Mouse (Mus musculus) cortical plate, adult 2 months (tissue): ENCODE measurements at regions not wholly inside any gene's neighbourhood (a gene's known extent, or its start where the extent isn't known, plus 50 kb on each side); places are given as distances from the start of the nearest gene placed in this dataset.
A peak's percentile ranks its signal among the peaks of the same experiment; 100 is the strongest.

ENCODE experiments used
- H3K27ac ChIP-seq: fragments of 200-500 bp; 2 replicates; pipeline ENCODE4 v1.5.1; 2012; ENCODE audit warnings: low read length, control low read depth, inconsistent platforms; ENCODE audit not compliant: insufficient read depth
- H3K4me1 ChIP-seq: fragments of 200-500 bp; 2 replicates; pipeline ENCODE4 v1.6.1; 2011; ENCODE audit warnings: low read length; ENCODE audit not compliant: control insufficient read depth, insufficient read depth
- H3K4me3 ChIP-seq: fragments of 200-500 bp; 2 replicates; pipeline ENCODE4 v1.5.1; 2011; ENCODE audit warnings: mild to moderate bottlenecking, low read length, control low read depth; ENCODE audit not compliant: insufficient read depth
- CTCF ChIP-seq: fragments of 200-500 bp; IDR thresholded peaks from 2 replicates; pipeline ENCODE4 v1.5.1; 2011; ENCODE audit warnings: mild to moderate bottlenecking, control low read depth, low read length; ENCODE audit not compliant: insufficient read depth; ENCODE audit errors: extremely low read depth
- POLR2A ChIP-seq: fragments of 200-500 bp; IDR thresholded peaks from 2 replicates; pipeline ENCODE4 v1.6.1; 2011; ENCODE audit warnings: mild to moderate bottlenecking, low read length, control low read depth; ENCODE audit not compliant: insufficient read depth; ENCODE audit errors: extremely low read depth

GRCm38 (mm10) chr16:75487915-75488314 lies 97.9 kb downstream of the Lipi start:
- H3K4me1 ChIP-seq: no peaks in the 10 kb centered on the region
- H3K4me3 ChIP-seq: no peak overlapping the region
- no peak overlapping the region for H3K27ac ChIP-seq
- TF ChIP-seq POLR2A: no peak
- no peak for TF ChIP-seq CTCF

GRCm38 (mm10) chr16:75483878-75484277 lies 102.0 kb downstream of the Lipi start:
- Histone ChIP-seq H3K27ac (no peak overlapping the region), H3K4me3 (no peak overlapping the region), H3K4me1 (no peaks in the 10 kb centered on the region)
- TF ChIP-seq POLR2A: no peak
- no peak for TF ChIP-seq CTCF

- TF ChIP-seq CTCF (no peak), POLR2A (no peak)
- Histone ChIP-seq H3K4me1 (no peaks in the 10 kb centered on the region), H3K4me3 (no peak overlapping the region), H3K27ac (no peak overlapping the region)
Observed at GRCm38 (mm10) chr16:75465420-75465975, 120.4 kb downstream of the Lipi start.

GRCm38 (mm10) chr16:75462136-75462535 lies 123.7 kb downstream of the Lipi start:
- no peak overlapping the region for H3K4me3 ChIP-seq
- no peaks in the 10 kb centered on the region for H3K4me1 ChIP-seq
- no peak for TF ChIP-seq POLR2A
- TF ChIP-seq CTCF: no peak
- H3K27ac ChIP-seq: no peak overlapping the region

GRCm38 (mm10) chr16:75446901-75447514 lies 138.9 kb downstream of the Lipi start:
- H3K4me3 ChIP-seq: peak overlapping the region; percentile 47
- no peak overlapping the region for H3K27ac ChIP-seq
- no peak; the same call in 1 of the 2 replicates for TF ChIP-seq POLR2A
- TF ChIP-seq CTCF: no peak
- H3K4me1 ChIP-seq: no peaks in the 10 kb centered on the region

- H3K27ac ChIP-seq: no peak overlapping the region
- H3K4me3 ChIP-seq: no peak overlapping the region
- no peak for TF ChIP-seq CTCF
- no peak for TF ChIP-seq POLR2A
- no peaks in the 10 kb centered on the region for H3K4me1 ChIP-seq
Observed at GRCm38 (mm10) chr16:75439296-75439695, 146.6 kb downstream of the Lipi start.

GRCm38 (mm10) chr16:75433227-75433626 lies 152.6 kb downstream of the Lipi start:
- Histone ChIP-seq H3K27ac (no peak overlapping the region), H3K4me3 (no peak overlapping the region), H3K4me1 (no peaks in the 10 kb centered on the region)
- TF ChIP-seq POLR2A (no peak), CTCF (no peak)

- Histone ChIP-seq H3K4me3 (no peak overlapping the region), H3K27ac (no peak overlapping the region), H3K4me1 (no peaks in the 10 kb centered on the region)
- no peak for TF ChIP-seq CTCF
- no peak for TF ChIP-seq POLR2A
Observed at GRCm38 (mm10) chr16:75384526-75385222, 201.2 kb downstream of the Lipi start.

GRCm38 (mm10) chr16:75381191-75381590 lies 204.7 kb downstream of the Lipi start:
- no peak overlapping the region for H3K4me3 ChIP-seq
- no peak for TF ChIP-seq POLR2A
- no peak overlapping the region for H3K27ac ChIP-seq
- no peaks in the 10 kb centered on the region for H3K4me1 ChIP-seq

- Histone ChIP-seq H3K4me1 (no peaks in the 10 kb centered on the region), H3K27ac (no peak overlapping the region), H3K4me3 (no peak overlapping the region)
- TF ChIP-seq CTCF (no peak), POLR2A (no peak)
Observed at GRCm38 (mm10) chr16:75369700-75370099, 216.2 kb downstream of the Lipi start.
